Mouse (Mus musculus): Measurements from ENCODE around the gene Cdk19.

Cdk19 gene

GRCm38 (mm10) chr10:40339351-40339964, at the start of gene Cdk19:
Cdk19 (plus strand) TSS chr10:40339564.
- DNase-seq (ENCODE audit: low spot score in 2 of 2) = no peak

GRCm38 (mm10) chr10:40292640-40293039, 46.7 kb upstream of the Cdk19 start:
- DNase-seq (ENCODE audit: low spot score in 2 of 2) = no peak

GRCm38 (mm10) chr10:40300648-40301171, 38.7 kb upstream of the Cdk19 start:
- DNase-seq (ENCODE audit: low spot score in 2 of 2) = peak; percentile 58 to 80

- peak in 1 of 2 experiments; percentile 38 for DNase-seq (ENCODE audit: low spot score in 2 of 2)
Measured at GRCm38 (mm10) chr10:40301181-40302075, 37.9 kb upstream of the Cdk19 start.

GRCm38 (mm10) chr10:40302140-40302985, 37.0 kb upstream of the Cdk19 start, which contains the start of gene Amd1:
Amd1 (minus strand) TSS chr10:40302186.
- DNase-seq (ENCODE audit: low spot score in 2 of 2) = peak; percentile 99 to 100

GRCm38 (mm10) chr10:40305989-40306388, 33.4 kb upstream of the Cdk19 start:
- no peak for DNase-seq (ENCODE audit: low spot score in 2 of 2)

- no peak for DNase-seq (ENCODE audit: low spot score in 2 of 2)
Measured at GRCm38 (mm10) chr10:40307826-40308583, 31.4 kb upstream of the Cdk19 start.

GRCm38 (mm10) chr10:40309884-40310635, 29.3 kb upstream of the Cdk19 start:
- DNase-seq (ENCODE audit: low spot score in 2 of 2) = no peak

GRCm38 (mm10) chr10:40312781-40313180, 26.6 kb upstream of the Cdk19 start:
- DNase-seq (ENCODE audit: low spot score in 2 of 2) = no peak

GRCm38 (mm10) chr10:40316841-40317585, 22.4 kb upstream of the Cdk19 start:
- no peak for DNase-seq (ENCODE audit: low spot score in 2 of 2)

- DNase-seq (ENCODE audit: low spot score in 2 of 2) = no peak
Measured at GRCm38 (mm10) chr10:40320306-40320705, 19.1 kb upstream of the Cdk19 start.

- no peak for DNase-seq (ENCODE audit: low spot score in 2 of 2)
Measured at GRCm38 (mm10) chr10:40328004-40328551, 11.3 kb upstream of the Cdk19 start.

- no peak for DNase-seq (ENCODE audit: low spot score in 2 of 2)
Measured at GRCm38 (mm10) chr10:40330262-40330661, 9.1 kb upstream of the Cdk19 start.

- DNase-seq (ENCODE audit: low spot score in 2 of 2) = no peak
Measured at GRCm38 (mm10) chr10:40332864-40333263, 6.5 kb upstream of the Cdk19 start.

- DNase-seq (ENCODE audit: low spot score in 2 of 2) = no peak
Measured at GRCm38 (mm10) chr10:40342036-40342435, 2.7 kb downstream of the Cdk19 start.

GRCm38 (mm10) chr10:40346776-40347403, 7.5 kb downstream of the Cdk19 start:
- DNase-seq (ENCODE audit: low spot score in 2 of 2) = no peak

- no peak for DNase-seq (ENCODE audit: low spot score in 2 of 2)
Measured at GRCm38 (mm10) chr10:40347461-40347954, 8.1 kb downstream of the Cdk19 start.

Measured in cerebellum, postnatal 4 days (tissue).